Mouse (Mus musculus) intestine, embryonic 14.5 days (tissue): ENCODE results near the gene Trim31. TPM values are rescaled to one million over a fixed set of nuclear protein-coding genes. Genes with fewer than 3 reads are reported as not detected.

Source experiments
- ATAC-seq: fragments of 200-750 bp; cut with Nextera tagmentation; replicated peaks from 2 replicates; pipeline ENCODE4 v1.8.0; 2017; ENCODE audit warnings: low read depth, moderate number of reproducible peaks, moderate TSS enrichment, moderate library complexity; ENCODE audit not compliant: low FRiP score, low TSS enrichment
- DNase-seq: peaks from one replicate; pipeline ENCODE4 v3.0.0-alpha.2; 2018; ENCODE audit warnings: low spot score
- H3K27ac ChIP-seq: fragments of 300-500 bp; sonication (generic); 2 replicates; pipeline ENCODE4 v1.5.1; 2014; ENCODE audit warnings: low read depth, mild to moderate bottlenecking, control low read depth
- H3K27me3 ChIP-seq: fragments of 300-500 bp; sonication (generic); replicated peaks from 2 replicates; pipeline ENCODE4 v1.6.1; 2014; ENCODE audit warnings: low read length, control low read depth; ENCODE audit not compliant: control insufficient read depth, insufficient read depth
- H3K36me3 ChIP-seq: fragments of 300-500 bp; sonication (generic); 2 replicates; pipeline ENCODE4 v1.6.1; 2014; ENCODE audit warnings: low read length, control low read depth; ENCODE audit not compliant: control insufficient read depth, insufficient read depth
- H3K4me1 ChIP-seq: fragments of 300-500 bp; sonication (generic); replicated peaks from 2 replicates; pipeline ENCODE4 v1.6.1; 2014; ENCODE audit warnings: low read length, control low read depth, mixed read lengths; ENCODE audit not compliant: control insufficient read depth, insufficient read depth
- H3K4me2 ChIP-seq: fragments of 300-500 bp; sonication (generic); 2 replicates; pipeline ENCODE4 v1.6.1; 2014; ENCODE audit warnings: low read length
- H3K4me3 ChIP-seq: fragments of 300-500 bp; sonication (generic); 2 replicates; pipeline ENCODE4 v1.5.1; 2014; ENCODE audit warnings: low read depth, low read length, control low read depth, mixed read lengths
- H3K9ac ChIP-seq: fragments of 300-500 bp; sonication (generic); 2 replicates; pipeline ENCODE4 v1.6.1; 2014; ENCODE audit warnings: mild to moderate bottlenecking, low read length
- H3K9me3 ChIP-seq: fragments of 300-500 bp; sonication (generic); 2 replicates; pipeline ENCODE4 v1.6.1; 2016; ENCODE audit warnings: low read length, control low read depth; ENCODE audit not compliant: control insufficient read depth
- WGBS: fragments of 180-500 bp; shearing (Covaris S2); extraction: QIAGEN DNeasy Blood & Tissue Kit; methylation state at CpG from one replicate; pipeline ENCODE4 v1.1.7; 2014; 5-methylcytosine and 5-hydroxymethylcytosine counted together
- polyA plus RNA-seq: library from polyadenylated mRNA; unstranded; fragments of >200 nt; fragmentation: Nextera tagmentation; extraction: Ambion mirVana; gene quantifications from 2 replicates; pipeline ENCODE4 v1.2.1, GENCODE M21; 2014

Gene Trim31
- polyA plus RNA-seq, 1 experiment from 2014 or later, result 25.7 TPM

DNA sequence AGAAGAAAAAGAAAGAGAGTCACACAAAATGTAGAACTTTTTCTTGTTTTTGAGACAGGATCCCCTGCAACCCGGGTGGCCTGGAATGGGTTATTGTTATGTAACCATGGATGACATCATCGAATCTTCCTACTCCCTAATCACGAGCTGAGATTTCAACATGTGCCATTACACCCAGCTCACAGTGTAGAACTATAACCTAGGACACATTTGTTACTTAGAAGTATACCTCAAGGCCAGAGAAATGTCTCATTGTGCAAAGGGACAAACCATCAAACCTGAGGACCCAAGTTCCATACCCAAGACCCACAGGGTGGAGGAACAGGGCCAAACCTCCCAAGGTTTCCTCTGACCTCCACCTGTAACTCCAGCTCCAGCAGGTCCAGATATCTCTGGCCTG is 5.7 kb downstream of the Trim31 start:
- Histone ChIP-seq H3K27ac (no peak overlapping the region), H3K27me3 (no peaks in the 10 kb centered on the region), H3K36me3 (no peaks in the 10 kb centered on the region), H3K4me3 (no peak overlapping the region), H3K4me1 (no peaks in the 10 kb centered on the region), H3K9me3 (no peaks in the 10 kb centered on the region), H3K4me2 (no peak overlapping the region), H3K9ac (no peak overlapping the region)
- ATAC-seq, result no peak
- WGBS, result 77% methylated on average over 3 of the region's 3 CpGs
- DNase-seq, result no peak

DNA sequence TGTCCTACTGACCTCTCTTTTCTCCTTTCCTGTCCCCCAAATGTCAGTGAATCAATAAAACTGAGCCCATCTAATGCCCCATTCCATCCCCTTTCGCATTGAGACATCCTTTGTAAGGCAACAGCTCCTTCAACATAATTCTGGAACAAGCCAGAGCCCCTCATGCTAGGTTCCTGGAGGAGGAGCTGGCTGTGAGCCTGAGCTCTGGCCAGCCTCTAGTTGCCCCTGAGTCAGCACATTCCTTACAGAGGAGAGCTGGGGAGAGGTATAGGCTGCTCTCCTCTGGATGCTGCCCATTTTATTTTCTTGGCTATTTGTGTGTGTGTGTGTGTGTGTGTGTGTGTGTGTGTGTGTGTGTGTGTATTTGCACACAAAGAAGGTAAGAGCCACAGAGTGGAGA is 10.3 kb downstream of the Trim31 start:
- H3K4me2 ChIP-seq, result no peak overlapping the region
- DNase-seq, result no peak
- no peaks in the 10 kb centered on the region for H3K36me3 ChIP-seq
- no peak overlapping the region for H3K4me3 ChIP-seq
- no peaks in the 10 kb centered on the region for H3K9me3 ChIP-seq
- H3K27ac ChIP-seq, result no peak overlapping the region
- 50% methylated on average over 1 of the region's 1 CpGs for WGBS
- H3K9ac ChIP-seq, result no peak overlapping the region
- no peaks in the 10 kb centered on the region for H3K27me3 ChIP-seq
- no peaks in the 10 kb centered on the region for H3K4me1 ChIP-seq
- ATAC-seq, result peak; percentile 47; the same call in 1 of the 2 replicates

DNA sequence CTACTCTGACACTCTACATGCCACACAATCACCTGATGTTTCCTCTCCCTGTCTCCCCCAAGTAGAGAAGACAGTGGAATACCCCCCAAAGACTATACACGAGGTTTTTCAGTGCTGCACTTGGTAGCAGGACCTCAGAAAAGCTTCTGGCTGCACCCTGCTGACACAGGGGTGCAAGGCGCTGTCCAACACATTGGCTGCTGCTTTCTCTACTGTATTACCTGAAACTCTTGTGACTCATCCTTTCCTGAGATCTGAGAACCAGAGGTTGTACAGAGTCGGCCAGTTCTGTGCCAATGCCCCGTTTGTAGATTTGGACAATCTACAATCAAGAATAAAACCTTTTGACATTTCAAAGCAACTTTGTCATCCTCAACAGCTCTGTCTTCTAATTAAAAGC is 11.9 kb downstream of the Trim31 start:
- no peaks in the 10 kb centered on the region for H3K27me3 ChIP-seq
- 53% methylated on average over 4 of the region's 4 CpGs for WGBS
- no peaks in the 10 kb centered on the region for H3K4me1 ChIP-seq
- no peaks in the 10 kb centered on the region for H3K9me3 ChIP-seq
- no peaks in the 10 kb centered on the region for H3K36me3 ChIP-seq
- no peak overlapping the region for H3K9ac ChIP-seq
- no peak overlapping the region for H3K4me2 ChIP-seq
- ATAC-seq (no peak), DNase-seq (no peak)
- H3K27ac ChIP-seq, result no peak overlapping the region
- no peak overlapping the region for H3K4me3 ChIP-seq

DNA sequence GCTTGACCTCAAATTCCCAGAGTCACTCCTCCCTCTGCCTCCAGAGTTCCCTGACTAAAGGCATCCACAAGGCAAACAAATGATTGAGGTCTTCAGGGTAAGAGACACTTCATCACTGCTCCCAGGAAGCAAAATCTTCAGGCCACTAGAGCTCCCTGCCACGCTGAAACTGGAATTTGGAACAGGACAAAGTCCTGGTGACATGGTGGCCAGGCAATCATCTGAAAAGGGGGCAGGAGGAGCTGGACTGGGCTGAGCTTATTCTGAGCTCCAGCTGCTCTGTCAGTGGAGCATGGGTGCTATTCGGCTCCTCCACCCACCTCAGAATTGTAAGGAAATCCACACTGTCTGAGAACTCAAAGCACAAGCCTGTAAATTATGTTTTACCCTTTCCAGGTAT is 14.1 kb downstream of the Trim31 start:
- no peak overlapping the region for H3K27ac ChIP-seq
- 70% methylated on average over 2 of the region's 2 CpGs for WGBS
- H3K27me3 ChIP-seq, result no peaks in the 10 kb centered on the region

DNA sequence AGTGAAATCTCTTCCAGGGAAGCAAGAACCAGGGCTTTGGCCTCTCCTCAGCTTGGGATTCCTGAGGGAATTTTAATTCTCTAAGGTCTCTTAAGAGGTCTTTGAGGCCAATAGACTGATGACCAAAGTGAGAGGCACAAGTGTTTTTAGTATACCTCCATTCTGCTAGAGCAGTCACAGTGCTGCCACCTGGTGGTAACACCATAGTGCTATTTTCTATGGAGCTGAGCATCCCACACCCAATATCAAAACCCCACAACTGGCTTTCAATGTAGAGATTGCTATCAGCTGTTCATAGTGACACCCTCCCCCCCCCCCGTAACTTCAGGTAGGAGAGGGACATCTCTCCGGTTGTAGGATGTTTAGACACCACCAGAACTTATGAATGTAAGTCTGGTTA is 16.2 kb downstream of the Trim31 start:
- no peak overlapping the region for H3K4me3 ChIP-seq
- H3K27ac ChIP-seq, result no peak overlapping the region
- H3K9me3 ChIP-seq, result no peaks in the 10 kb centered on the region
- H3K4me2 ChIP-seq, result no peak overlapping the region
- no peaks in the 10 kb centered on the region for H3K4me1 ChIP-seq
- H3K9ac ChIP-seq, result no peak overlapping the region
- WGBS, result 14% methylated on average over 2 of the region's 2 CpGs
- no peaks in the 10 kb centered on the region for H3K27me3 ChIP-seq
- no peaks in the 10 kb centered on the region for H3K36me3 ChIP-seq
- ATAC-seq (0 out of 2 replicates have a peak, but pooled peaks have one; percentile 52), DNase-seq (peak; percentile 85)

More for the DNA sequence above, 14.1 kb downstream of the Trim31 start:
- Histone ChIP-seq H3K4me3 (no peak overlapping the region), H3K4me2 (no peak overlapping the region), H3K36me3 (no peaks in the 10 kb centered on the region), H3K9me3 (no peaks in the 10 kb centered on the region), H3K9ac (no peak overlapping the region), H3K4me1 (no peaks in the 10 kb centered on the region)
- DNase-seq (no peak), ATAC-seq (no peak)

DNA sequence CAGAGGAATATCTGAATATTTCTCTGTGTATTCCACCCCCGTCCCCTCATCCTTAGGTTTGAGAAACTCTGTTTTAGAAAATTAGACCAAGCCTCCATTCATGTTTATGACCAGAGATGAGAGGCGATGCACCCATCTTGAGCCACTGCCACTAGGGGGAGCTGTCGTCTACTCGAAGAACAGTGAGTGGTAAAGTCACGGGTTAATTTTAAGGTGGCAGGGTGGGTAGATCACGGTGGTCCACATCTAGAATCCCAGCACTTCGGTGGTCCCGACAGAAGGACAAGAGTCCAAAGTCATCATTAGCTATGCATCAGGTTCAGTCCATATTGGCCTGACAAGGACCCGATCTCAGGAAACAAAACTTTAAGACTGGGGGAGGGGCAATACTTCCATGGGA is 17.2 kb downstream of the Trim31 start:
- H3K9ac ChIP-seq, result no peak overlapping the region
- no peak overlapping the region for H3K27ac ChIP-seq
- H3K36me3 ChIP-seq, result no peaks in the 10 kb centered on the region
- no peaks in the 10 kb centered on the region for H3K9me3 ChIP-seq
- no peak overlapping the region for H3K4me3 ChIP-seq
- ATAC-seq, result no peak
- DNase-seq, result peak; percentile 75
- no peaks in the 10 kb centered on the region for H3K27me3 ChIP-seq
- H3K4me2 ChIP-seq, result no peak overlapping the region
- WGBS, result 12% methylated on average over 9 of the region's 9 CpGs
- no peaks in the 10 kb centered on the region for H3K4me1 ChIP-seq

DNA sequence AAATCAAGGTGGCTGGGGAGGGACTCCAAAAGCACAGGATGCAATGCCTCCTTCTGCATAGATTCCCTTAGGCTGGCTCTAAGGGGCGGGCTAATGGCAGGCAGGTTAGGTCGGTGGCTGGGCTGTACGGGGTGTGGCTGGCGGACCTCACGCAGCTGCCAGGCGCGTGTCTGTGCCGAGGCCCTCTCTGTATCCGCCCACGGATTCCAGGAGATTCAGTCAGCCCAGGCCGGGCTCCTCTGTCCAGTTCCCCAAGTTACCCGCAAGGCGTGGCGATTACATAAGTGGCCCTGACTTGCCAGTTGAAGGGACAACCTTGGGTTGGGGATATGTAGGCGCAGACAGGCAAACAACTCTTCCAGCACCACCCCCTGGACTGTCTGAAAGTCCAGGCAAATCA is 22.3 kb downstream of the Trim31 start:
- Histone ChIP-seq H3K27ac (no peak overlapping the region), H3K4me2 (no peak overlapping the region), H3K9ac (no peak overlapping the region), H3K27me3 (no peaks in the 10 kb centered on the region), H3K9me3 (no peaks in the 10 kb centered on the region), H3K36me3 (no peaks in the 10 kb centered on the region), H3K4me3 (no peak overlapping the region), H3K4me1 (no peaks in the 10 kb centered on the region)
- DNase-seq (no peak), ATAC-seq (peak; percentile 75)
- WGBS, result 43% methylated on average over 15 of the region's 15 CpGs

DNA sequence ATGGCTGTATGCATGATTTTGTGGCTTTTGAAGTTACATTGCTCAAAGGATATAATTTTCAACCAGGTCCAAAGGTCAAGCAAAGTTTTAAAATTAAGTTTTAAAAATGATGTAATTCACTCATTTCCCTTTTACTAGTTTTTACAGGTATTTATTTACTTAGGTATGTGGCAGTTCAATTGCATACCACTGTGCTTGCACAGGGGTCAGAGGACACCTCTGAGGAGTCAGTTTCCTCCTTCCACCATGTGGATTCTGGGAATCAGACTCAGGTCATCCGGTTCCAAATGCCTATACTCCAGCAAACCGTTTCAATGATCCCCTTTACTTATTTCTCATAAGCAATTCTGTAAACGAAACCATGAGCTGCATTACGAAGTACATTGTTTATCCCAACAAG is 24.8 kb downstream of the Trim31 start:
- Histone ChIP-seq H3K4me1 (no peaks in the 10 kb centered on the region), H3K27ac (no peak overlapping the region), H3K9ac (no peak overlapping the region), H3K4me2 (no peak overlapping the region), H3K27me3 (no peaks in the 10 kb centered on the region), H3K4me3 (no peak overlapping the region), H3K36me3 (no peaks in the 10 kb centered on the region), H3K9me3 (no peaks in the 10 kb centered on the region)
- WGBS, result 81% methylated on average over 4 of the region's 4 CpGs
- ATAC-seq, result no peak
- DNase-seq, result no peak

DNA sequence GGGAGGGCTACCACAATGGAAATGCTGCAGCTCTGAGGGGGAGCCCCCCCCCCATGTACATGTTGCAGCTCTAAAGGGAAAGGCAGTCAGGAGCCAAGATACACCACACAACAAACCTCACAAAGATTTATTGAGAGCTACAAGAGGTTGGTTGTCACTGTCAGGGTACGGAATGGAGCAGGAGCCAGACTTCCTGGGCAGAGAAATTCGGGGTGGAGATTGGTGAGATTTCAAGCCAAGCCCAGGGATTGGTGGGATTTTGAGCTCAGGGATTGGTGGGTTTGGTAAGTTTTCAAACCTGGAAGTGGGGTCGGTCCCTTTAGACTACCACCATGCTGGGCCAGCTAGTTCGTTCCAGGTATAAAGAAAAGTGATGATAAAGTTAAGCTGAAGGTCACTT is 25.6 kb downstream of the Trim31 start:
- 61% methylated on average over 4 of the region's 4 CpGs for WGBS

More for the DNA sequence above, 25.6 kb downstream of the Trim31 start:
- H3K27me3 ChIP-seq, result no peaks in the 10 kb centered on the region
- H3K4me1 ChIP-seq, result no peaks in the 10 kb centered on the region
- no peak overlapping the region for H3K4me2 ChIP-seq
- H3K9ac ChIP-seq, result no peak overlapping the region
- no peak for DNase-seq
- no peaks in the 10 kb centered on the region for H3K36me3 ChIP-seq
- H3K27ac ChIP-seq, result no peak overlapping the region
- H3K4me3 ChIP-seq, result no peak overlapping the region
- ATAC-seq, result no peak
- H3K9me3 ChIP-seq, result no peaks in the 10 kb centered on the region
